Mouse (Mus musculus) gonadal fat pad, adult 2 months (tissue): ENCODE data around the gene Cenpq. TPM values are rescaled to one million over a fixed set of nuclear protein-coding genes. Genes with fewer than 3 reads are reported as not detected.

Source experiments
- polyA plus RNA-seq: library from polyadenylated mRNA; depleted of rRNA; stranded (reverse); fragments of >200 nt; gene quantifications from 2 replicates; pipeline ENCODE4 v1.2.3, GENCODE M21; 2012; rRNA removed

Cenpq gene
- polyA plus RNA-seq, 1 experiment: 0.74 TPM

Other genes starting within 250 kb of the Cenpq start
- not detected in 2 replicates for gene Esp1, start 207.9 kb downstream of the Cenpq start, polyA plus RNA-seq
- gene Crisp2, start 128.0 kb downstream of the Cenpq start, polyA plus RNA-seq: 7.5 and 9.3 TPM in 2 replicates
- not detected in 2 replicates for gene Rhag, start 123.9 kb downstream of the Cenpq start, polyA plus RNA-seq
- 4.2 and 4.3 TPM in 2 replicates for gene 9130008F23Rik, start 54.5 kb downstream of the Cenpq start, polyA plus RNA-seq
- gene Glyatl3, start 20.7 kb downstream of the Cenpq start, polyA plus RNA-seq: not detected in 2 replicates
- 21.7 and 23.4 TPM in 2 replicates for gene Mut, start 362 bp downstream of the Cenpq start, polyA plus RNA-seq